Mouse (Mus musculus): ENCODE measurements at regions not wholly inside any gene's neighbourhood (a gene's known extent, or its start where the extent isn't known, plus 50 kb on each side); places are given as distances from the start of the nearest gene placed in this dataset.

DNA sequence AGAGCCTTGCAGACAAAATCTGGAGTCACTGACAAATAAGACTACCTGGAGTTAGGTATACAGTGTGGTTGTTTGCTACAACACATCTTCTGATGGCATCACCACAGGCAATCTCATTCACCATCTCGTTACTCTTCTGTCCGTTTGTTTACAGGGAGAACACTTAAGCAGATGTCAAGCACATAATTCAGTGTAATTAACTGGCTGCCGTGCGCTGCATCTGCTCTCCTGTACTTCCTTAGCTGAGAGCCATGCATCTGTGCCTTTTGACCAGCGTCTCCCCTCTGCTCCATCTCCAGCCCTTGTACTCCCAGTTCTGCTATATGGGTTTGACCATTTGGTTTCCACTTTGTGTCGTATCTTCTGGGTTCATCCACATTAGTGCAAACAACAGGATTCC lies 218.3 kb upstream of the Foxq1 start:
- no peak for TF ChIP-seq EP300 (IDR thresholded peaks at IDR 0.05; ENCODE audit: low read depth in 1 of 2, low read length in 2 of 2)
- no peak for TF ChIP-seq TBP (IDR thresholded peaks at IDR 0.05; ENCODE audit: low read depth, low read length)
- TF ChIP-seq TCF12 (IDR thresholded peaks at IDR 0.05; ENCODE audit: low read depth, low read length), result no peak
- no peak for TF ChIP-seq MAFK (IDR thresholded peaks at IDR 0.05; ENCODE audit: borderline replicate concordance, low read depth, low read length)
- no peak for TF ChIP-seq POLR2A (IDR thresholded peaks at IDR 0.05; ENCODE audit: control insufficient read depth in 1 of 2, insufficient read depth in 1 of 2, low read depth in 1 of 2, low read length in 2 of 2, poor library complexity in 1 of 2)
- TF ChIP-seq ETS1 (IDR thresholded peaks at IDR 0.05; ENCODE audit: low read depth, low read length), result no peak
- no peak for TF ChIP-seq BHLHE40 (IDR thresholded peaks at IDR 0.05; ENCODE audit: borderline replicate concordance, low read depth, low read length)
- no peak for TF ChIP-seq E2F4 (IDR thresholded peaks at IDR 0.05; ENCODE audit: borderline replicate concordance, low read depth, low read length)
- TF ChIP-seq ZNF384 (IDR thresholded peaks at IDR 0.05; ENCODE audit: low read depth, low read length), result no peak
- TF ChIP-seq CTCF (IDR thresholded peaks at IDR 0.05 in 2 of 3, conservative IDR thresholded peaks at IDR 0.05 in 1 of 3; ENCODE audit: control insufficient read depth in 1 of 3, insufficient read depth in 1 of 3, low read depth in 2 of 3, low read length in 3 of 3, poor library complexity in 1 of 3, severe bottlenecking in 1 of 3), result no peak
- no peak for TF ChIP-seq POLR2AphosphoS5 (IDR thresholded peaks at IDR 0.05; ENCODE audit: borderline replicate concordance, low read depth, low read length)
- TF ChIP-seq MYC (IDR thresholded peaks at IDR 0.05; ENCODE audit: low read depth, low read length), result no peak
- no peak for TF ChIP-seq SIN3A (IDR thresholded peaks at IDR 0.05; ENCODE audit: low read length)
- TF ChIP-seq MAX (IDR thresholded peaks at IDR 0.05; ENCODE audit: low read length), result no peak
